In genomic region chr1:43169661-43170060, GRCm38 (mm10) we compare ENCODE assay signal across 28 mouse cellular contexts. TPM values are rescaled to one million over a fixed set of nuclear protein-coding genes. Genes with fewer than 3 reads are reported as not detected.
DNase-seq lines count a peak whose midpoint lies in the region; ATAC-seq and TF ChIP-seq lines count a peak whose summit lies in the region.
"Had no signal": no experiment of that assay in that cellular context is flagged by ENCODE, and none has a peak within 500 bp of the region (broad histone marks: within the 10 kb centered on the region; RNA-seq: fewer than 3 reads in every experiment).

No protein-coding gene starts in this region.

- H3K4me2 ChIP-seq in embryonic facial prominence, embryonic 13.5 days = no peak overlapping the region
- no peak overlapping the region for H3K4me2 ChIP-seq in heart, embryonic 16.5 days (ENCODE audit: low read depth, low read length)
- H3K4me2 ChIP-seq in kidney, postnatal 0 days (ENCODE audit: low read length) = no peak overlapping the region
- H3K4me2 ChIP-seq: embryonic facial prominence, embryonic 12.5 days; heart, embryonic 12.5 days; intestine, embryonic 15.5 days; midbrain, embryonic 13.5 days had no signal

- H3K36me3 ChIP-seq in embryonic facial prominence, embryonic 13.5 days = no peaks in the 10 kb centered on the region
- H3K36me3 ChIP-seq in embryonic facial prominence, embryonic 10.5 days (replicated peaks) = no peaks in the 10 kb centered on the region
- H3K36me3 ChIP-seq in heart, embryonic 16.5 days (ENCODE audit: control insufficient read depth, insufficient read depth) = peaks cover 5% of the 10 kb centered on the region
- H3K36me3 ChIP-seq in kidney, postnatal 0 days (ENCODE audit: insufficient read depth, low read length) = no peaks in the 10 kb centered on the region
- H3K36me3 ChIP-seq in small intestine, adult 2 months (ENCODE audit: control insufficient read depth, insufficient read depth, low read length) = no peaks in the 10 kb centered on the region
- H3K36me3 ChIP-seq: embryonic facial prominence, embryonic 12.5 days; intestine, embryonic 15.5 days; midbrain, embryonic 13.5 days had no signal

- H3K4me1 ChIP-seq in embryonic facial prominence, embryonic 13.5 days = peaks cover 17% of the 10 kb centered on the region
- H3K4me1 ChIP-seq in embryonic facial prominence, embryonic 10.5 days = peaks cover 11% of the 10 kb centered on the region
- H3K4me1 ChIP-seq in heart, embryonic 16.5 days (ENCODE audit: control insufficient read depth, insufficient read depth, low read length) = peaks cover 59% of the 10 kb centered on the region
- peaks cover 18% of the 10 kb centered on the region for H3K4me1 ChIP-seq in kidney, postnatal 0 days (replicated peaks; ENCODE audit: insufficient read depth, low read length)
- H3K4me1 ChIP-seq in small intestine, adult 2 months (ENCODE audit: control insufficient read depth, insufficient read depth, insufficient read length, low read length) = peaks cover 28% of the 10 kb centered on the region
- H3K4me1 ChIP-seq: midbrain, embryonic 13.5 days had no signal

- TF ChIP-seq CTCF in kidney, postnatal 0 days (IDR thresholded peaks at IDR 0.05; ENCODE audit: low read depth) = no peak
- TF ChIP-seq CTCF in small intestine, adult 2 months (IDR thresholded peaks at IDR 0.05; ENCODE audit: extremely low read depth, insufficient read length, insufficient replicate concordance, low read depth, low read length) = no peak

- no peak for DNase-seq in embryonic facial prominence, embryonic 10.5 days (ENCODE audit: low spot score)
- DNase-seq in heart, postnatal 10 days = no peak
- DNase-seq in kidney, postnatal 0 days (ENCODE audit: low spot score) = no peak
- no peak for DNase-seq in kidney, postnatal 14 days
- no peak for DNase-seq in cerebellum, adult 11 months
- DNase-seq: adrenal gland, postnatal 10 days; cerebellum, adult 9-10 months; cerebellum, postnatal 36 days; gastrocnemius, adult 2 months; gastrocnemius, postnatal 36 days; kidney, postnatal 4 days; left cerebral cortex, postnatal 4 days; liver; lung, adult 2 months had no signal

- no peak for ATAC-seq in embryonic facial prominence, embryonic 13.5 days (ENCODE audit: insufficient number of reproducible peaks, insufficient read depth, low FRiP score, low TSS enrichment, low read depth)
- no peak for ATAC-seq in heart, embryonic 16.5 days (replicated peaks; ENCODE audit: extremely low read depth, insufficient read depth, low FRiP score)
- ATAC-seq in kidney, postnatal 0 days (replicated peaks; ENCODE audit: low FRiP score, low read depth) = no peak
- ATAC-seq: forebrain, embryonic 14.5 days; hindbrain, embryonic 16.5 days; midbrain, embryonic 13.5 days had no signal

- intact Hi-C loops in heart, postnatal 10 days (cut with DNase I) = no loop called here

- H3K4me3 ChIP-seq in embryonic facial prominence, embryonic 13.5 days = no peak overlapping the region
- H3K4me3 ChIP-seq in embryonic facial prominence, embryonic 10.5 days = no peak overlapping the region
- H3K4me3 ChIP-seq in heart, embryonic 16.5 days (ENCODE audit: low read length) = no peak overlapping the region
- H3K4me3 ChIP-seq in kidney, postnatal 0 days (replicated peaks; ENCODE audit: low read depth, low read length) = no peak overlapping the region
- no peak overlapping the region for H3K4me3 ChIP-seq in small intestine, adult 2 months (ENCODE audit: low read depth, low read length)
- H3K4me3 ChIP-seq: embryonic facial prominence, embryonic 12.5 days; gastrocnemius, adult 2 months; heart, embryonic 12.5 days; intestine, embryonic 15.5 days; midbrain, embryonic 13.5 days had no signal

- no peaks in the 10 kb centered on the region for H3K9me3 ChIP-seq in embryonic facial prominence, embryonic 13.5 days
- H3K9me3 ChIP-seq in embryonic facial prominence, embryonic 10.5 days = no peaks in the 10 kb centered on the region
- no peaks in the 10 kb centered on the region for H3K9me3 ChIP-seq in heart, embryonic 16.5 days (replicated peaks; ENCODE audit: control insufficient read depth, low read length)
- no peaks in the 10 kb centered on the region for H3K9me3 ChIP-seq in kidney, postnatal 0 days (replicated peaks; ENCODE audit: low read length)
- H3K9me3 ChIP-seq: embryonic facial prominence, embryonic 12.5 days; intestine, embryonic 15.5 days; midbrain, embryonic 13.5 days had no signal

- no peak overlapping the region for H3K9ac ChIP-seq in embryonic facial prominence, embryonic 13.5 days
- H3K9ac ChIP-seq in heart, embryonic 16.5 days (ENCODE audit: low read length) = no peak overlapping the region
- no peak overlapping the region for H3K9ac ChIP-seq in kidney, postnatal 0 days (ENCODE audit: low read depth, low read length)
- H3K9ac ChIP-seq: embryonic facial prominence, embryonic 12.5 days; heart, embryonic 12.5 days; intestine, embryonic 15.5 days; liver, embryonic 14.5 days; midbrain, embryonic 13.5 days had no signal

- H3K27me3 ChIP-seq in embryonic facial prominence, embryonic 13.5 days = no peaks in the 10 kb centered on the region
- peaks cover 6% of the 10 kb centered on the region for H3K27me3 ChIP-seq in embryonic facial prominence, embryonic 10.5 days (replicated peaks; ENCODE audit: low read depth, poor library complexity, severe bottlenecking)
- H3K27me3 ChIP-seq in heart, embryonic 16.5 days (ENCODE audit: control insufficient read depth, insufficient read depth, low read length) = no peaks in the 10 kb centered on the region
- no peaks in the 10 kb centered on the region for H3K27me3 ChIP-seq in kidney, postnatal 0 days (ENCODE audit: insufficient read depth, low read length)
- H3K27me3 ChIP-seq in small intestine, adult 2 months (ENCODE audit: control insufficient read depth, insufficient read depth, low read length) = no peaks in the 10 kb centered on the region
- H3K27me3 ChIP-seq: embryonic facial prominence, embryonic 12.5 days; heart, embryonic 12.5 days; intestine, embryonic 15.5 days; midbrain, embryonic 13.5 days; Patski had no signal

- WGBS in embryonic facial prominence, embryonic 13.5 days = 91% methylated on average over 1 of the region's 1 CpGs
- WGBS in embryonic facial prominence, embryonic 10.5 days = 88% methylated on average over 1 of the region's 1 CpGs
- 81% methylated on average over 1 of the region's 1 CpGs for WGBS in heart, embryonic 16.5 days
- WGBS in kidney, postnatal 0 days = 68% methylated on average over 1 of the region's 1 CpGs
- 72% methylated on average over 1 of the region's 1 CpGs for WGBS in small intestine, adult 2 months

- H3K27ac ChIP-seq in embryonic facial prominence, embryonic 13.5 days = peak overlapping the region; percentile 60; the same call in 1 of the 2 replicates
- H3K27ac ChIP-seq in embryonic facial prominence, embryonic 10.5 days (replicated peaks) = no peak overlapping the region
- peak overlapping the region; percentile 0; the same call in 1 of the 2 replicates for H3K27ac ChIP-seq in heart, embryonic 16.5 days (ENCODE audit: low read length)
- H3K27ac ChIP-seq in kidney, postnatal 0 days = peak overlapping the region; percentile 71; the same call in 1 of the 2 replicates
- peak overlapping the region; percentile 53 for H3K27ac ChIP-seq in small intestine, adult 2 months (ENCODE audit: insufficient read depth, low read depth, low read length)
- H3K27ac ChIP-seq: embryonic facial prominence, embryonic 12.5 days; gastrocnemius, adult 2 months; intestine, embryonic 15.5 days; liver, embryonic 14.5 days; macrophage; midbrain, embryonic 13.5 days had no signal

- no peak for TF ChIP-seq POLR2A in small intestine, adult 2 months (IDR thresholded peaks at IDR 0.05; ENCODE audit: low read depth, low read length)

RNA-seq across cellular contexts. Expression of gene Fhl2, which starts 27.1 kb away (rescaled TPM):
- 13.3 TPM in 2 replicates for polyA plus RNA-seq in embryonic facial prominence, embryonic 13.5 days (2015; fragmentation: Nextera tagmentation; extraction: Ambion mirVana)
- 10.7 and 11.2 TPM in 2 replicates for polyA plus RNA-seq in embryonic facial prominence, embryonic 10.5 days (2016; fragmentation: Nextera tagmentation; extraction: Ambion mirVana)
- 426 and 443 TPM in 2 replicates for polyA plus RNA-seq in heart, embryonic 16.5 days (2015; fragmentation: Nextera tagmentation; extraction: Ambion mirVana)
- total RNA-seq in heart, postnatal 10 days (2021) = 1,000 to 10,000 TPM; 1,415 to 1,605 TPM
- 135 and 145 TPM in 2 replicates for polyA plus RNA-seq in kidney, postnatal 0 days (2015; fragmentation: Nextera tagmentation; extraction: Ambion mirVana)
- polyA plus RNA-seq in small intestine, adult 2 months (2012; rRNA removed) = 33.4 and 56.9 TPM in 2 replicates
- total RNA-seq: megakaryocyte-erythroid progenitor cell, adult 5-6 weeks; MEL had no signal
- polyA plus RNA-seq: macrophage had no signal
